ENCODE assay signal across 8 mouse cellular contexts in the genomic region with DNA sequence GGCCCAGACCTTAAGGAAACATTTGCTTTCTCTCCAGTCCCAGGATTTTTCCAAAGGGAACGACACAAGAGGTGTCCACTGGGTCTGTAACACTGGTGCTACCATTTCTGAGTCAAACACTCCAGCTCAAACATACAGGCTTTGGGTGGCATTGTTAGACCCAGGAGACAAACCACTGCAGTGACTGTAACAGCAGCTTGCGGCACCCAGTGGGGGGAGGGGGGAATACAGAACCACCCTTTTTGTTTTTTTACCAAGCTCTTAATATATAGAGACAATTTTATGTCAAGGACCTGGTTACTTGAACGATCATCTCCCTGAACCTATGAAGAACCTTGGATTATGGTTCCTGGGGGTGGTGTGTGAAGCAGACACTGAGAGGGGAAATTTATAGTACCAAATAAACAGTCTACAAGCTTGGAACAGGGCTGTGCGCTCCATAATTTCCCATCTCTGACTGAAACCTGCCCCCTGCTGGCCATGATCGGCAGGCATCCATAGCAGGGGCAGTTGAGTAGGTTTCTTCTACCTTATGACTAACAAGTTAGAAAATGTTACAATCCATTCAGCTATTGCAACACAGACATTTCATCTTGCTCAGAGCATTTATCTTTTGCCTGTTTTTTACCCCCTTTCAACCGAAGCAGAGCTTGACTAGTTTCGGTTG. TPM values are rescaled to one million over a fixed set of nuclear protein-coding genes. Genes with fewer than 3 reads are reported as not detected.
DNase-seq lines count a peak whose midpoint lies in the region; ATAC-seq and TF ChIP-seq lines count a peak whose summit lies in the region.

No protein-coding gene starts in this region.

- intact Hi-C loops in left cerebral cortex, postnatal 36 days (cut with DNase I) = loop anchor here (10.0 kb wide), 2 partner anchors 388 to 578 kb away; no protein-coding TSS in a partner anchor

- peak; percentile 40; the same call in 1 of the 2 replicates for ATAC-seq in intestine, postnatal 0 days
- ATAC-seq in midbrain, embryonic 14.5 days (ENCODE audit: low FRiP score, low TSS enrichment) = no peak

- no peak overlapping the region for H3K9ac ChIP-seq in intestine, postnatal 0 days (ENCODE audit: low read depth, low read length)
- no peak overlapping the region for H3K9ac ChIP-seq in midbrain, embryonic 14.5 days (replicated peaks; ENCODE audit: low read length)

- peak; percentile 94 for DNase-seq in layer of hippocampus, adult 11-12 months (ENCODE audit: low spot score)
- no peak for DNase-seq in layer of hippocampus, adult 9-10 months (ENCODE audit: low spot score)
- peak; percentile 79 for DNase-seq in embryo, embryonic 9.5 days (ENCODE audit: extremely low spot score)
- DNase-seq in gastrocnemius, postnatal 4 days (ENCODE audit: low spot score in 2 of 2) = peak; percentile 70 to 82
- DNase-seq in left cerebral cortex, postnatal 36 days (ENCODE audit: low spot score in 2 of 2) = peak; percentile 90
- DNase-seq in midbrain, embryonic 14.5 days = peak; percentile 87
- DNase-seq in spleen, postnatal 10 days (ENCODE audit: low spot score in 2 of 2) = peak; percentile 35 to 81

- TF ChIP-seq CTCF in intestine, postnatal 0 days (IDR thresholded peaks at IDR 0.05; ENCODE audit: low read depth) = peak; percentile 85

- H3K36me3 ChIP-seq in intestine, postnatal 0 days (ENCODE audit: control insufficient read depth, insufficient read depth) = no peaks in the 10 kb centered on the region
- H3K36me3 ChIP-seq in midbrain, embryonic 14.5 days (ENCODE audit: control insufficient read depth, insufficient read depth, low read length) = no peaks in the 10 kb centered on the region

- H3K4me1 ChIP-seq in intestine, postnatal 0 days (replicated peaks; ENCODE audit: control insufficient read depth, insufficient read depth, low read length) = no peaks in the 10 kb centered on the region
- peaks cover 42% of the 10 kb centered on the region for H3K4me1 ChIP-seq in midbrain, embryonic 14.5 days (ENCODE audit: control insufficient read depth, insufficient read depth, low read length)

- no peak overlapping the region for H3K4me2 ChIP-seq in intestine, postnatal 0 days (replicated peaks; ENCODE audit: low read depth)
- H3K4me2 ChIP-seq in midbrain, embryonic 14.5 days (ENCODE audit: low read length) = no peak overlapping the region

- no peaks in the 10 kb centered on the region for H3K9me3 ChIP-seq in intestine, postnatal 0 days (ENCODE audit: control insufficient read depth)
- no peaks in the 10 kb centered on the region for H3K9me3 ChIP-seq in midbrain, embryonic 14.5 days (ENCODE audit: control insufficient read depth, low read length)

- H3K27ac ChIP-seq in intestine, postnatal 0 days (ENCODE audit: low read depth, low read length) = no peak overlapping the region
- H3K27ac ChIP-seq in midbrain, embryonic 14.5 days (replicated peaks; ENCODE audit: low read depth, low read length) = peak overlapping the region; percentile 90

- H3K4me3 ChIP-seq in intestine, postnatal 0 days (ENCODE audit: low read depth, low read length) = no peak overlapping the region
- H3K4me3 ChIP-seq in midbrain, embryonic 14.5 days (replicated peaks; ENCODE audit: low read depth, low read length) = no peak overlapping the region

- WGBS in intestine, postnatal 0 days = 42% methylated on average over 7 of the region's 7 CpGs
- 47% methylated on average over 7 of the region's 7 CpGs for WGBS in midbrain, embryonic 14.5 days

- no peaks in the 10 kb centered on the region for H3K27me3 ChIP-seq in intestine, postnatal 0 days (replicated peaks; ENCODE audit: control insufficient read depth, insufficient read depth, low read length)
- H3K27me3 ChIP-seq in midbrain, embryonic 14.5 days (ENCODE audit: control insufficient read depth, insufficient read depth, low read length) = no peaks in the 10 kb centered on the region

RNA-seq across cellular contexts. Expression of gene Ndufb4, which starts 28.2 kb away (rescaled TPM):
- total RNA-seq in gastrocnemius, postnatal 4 days (2021) = 100 to 1,000 TPM; 107 to 122 TPM
- 117 and 120 TPM in 2 replicates for polyA plus RNA-seq in intestine, postnatal 0 days (2015; fragmentation: Nextera tagmentation; extraction: Ambion mirVana)
- 10 to 100 TPM; 65.4 to 68.8 TPM for total RNA-seq in left cerebral cortex, postnatal 36 days (2021)
- 68.6 and 76.9 TPM in 2 replicates for polyA plus RNA-seq in midbrain, embryonic 14.5 days (2014; fragmentation: Nextera tagmentation; extraction: Ambion mirVana)
